Mouse (Mus musculus): ENCODE measurements around the gene Gm15737. TPM values are rescaled to one million over a fixed set of nuclear protein-coding genes. Genes with fewer than 3 reads are reported as not detected.

The Gm15737 gene
- polyA plus RNA-seq, 1 experiment from 2014 or later = 0.07 TPM

GRCm38 (mm10) chr6:92849208-92849607 is 19.9 kb upstream of the Gm15737 start:
- WGBS = 95% methylated on average over 9 of the region's 9 CpGs
- Histone ChIP-seq H3K27ac (replicated peaks) (no peak overlapping the region), H3K4me2 (replicated peaks) (no peak overlapping the region), H3K27me3 (no peaks in the 10 kb centered on the region), H3K4me1 (no peaks in the 10 kb centered on the region), H3K9me3 (replicated peaks) (no peaks in the 10 kb centered on the region), H3K36me3 (peaks cover 10% of the 10 kb centered on the region; the same call in 1 of the 2 replicates), H3K9ac (no peak overlapping the region), H3K4me3 (replicated peaks) (no peak overlapping the region)
- ATAC-seq (ENCODE audit: insufficient number of reproducible peaks, low FRiP score, low TSS enrichment, low read depth) = no peak

DNA sequence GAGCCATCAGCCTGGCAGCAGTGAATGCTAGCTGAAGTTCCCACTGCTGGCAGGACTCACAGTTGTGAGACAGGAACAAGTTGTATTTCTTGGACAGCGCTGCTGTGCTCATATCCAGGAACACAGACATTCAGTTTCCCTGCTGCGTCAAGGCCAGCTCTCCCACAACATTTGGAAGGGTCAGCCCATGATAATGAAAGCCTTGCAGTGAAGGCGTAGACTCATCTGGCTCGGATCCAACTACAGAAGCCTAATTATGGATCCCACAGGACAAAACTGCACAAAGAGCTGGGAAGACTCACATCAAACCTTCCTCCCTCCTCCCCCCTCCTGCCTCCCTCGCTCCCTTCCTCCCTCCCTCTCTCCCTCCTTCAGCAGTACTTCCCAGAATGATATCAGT is 18.9 kb upstream of the Gm15737 start:
- H3K4me2 ChIP-seq (replicated peaks) = no peak overlapping the region
- H3K9ac ChIP-seq = no peak overlapping the region
- H3K4me3 ChIP-seq (replicated peaks) = no peak overlapping the region
- peaks cover 10% of the 10 kb centered on the region; the same call in 1 of the 2 replicates for H3K36me3 ChIP-seq
- H3K27ac ChIP-seq (replicated peaks) = no peak overlapping the region
- H3K4me1 ChIP-seq = no peaks in the 10 kb centered on the region
- no peaks in the 10 kb centered on the region for H3K9me3 ChIP-seq (replicated peaks)
- peak; percentile 63 for ATAC-seq (ENCODE audit: insufficient number of reproducible peaks, low FRiP score, low TSS enrichment, low read depth)
- H3K27me3 ChIP-seq = no peaks in the 10 kb centered on the region
- WGBS = 36% methylated on average over 5 of the region's 5 CpGs

DNA sequence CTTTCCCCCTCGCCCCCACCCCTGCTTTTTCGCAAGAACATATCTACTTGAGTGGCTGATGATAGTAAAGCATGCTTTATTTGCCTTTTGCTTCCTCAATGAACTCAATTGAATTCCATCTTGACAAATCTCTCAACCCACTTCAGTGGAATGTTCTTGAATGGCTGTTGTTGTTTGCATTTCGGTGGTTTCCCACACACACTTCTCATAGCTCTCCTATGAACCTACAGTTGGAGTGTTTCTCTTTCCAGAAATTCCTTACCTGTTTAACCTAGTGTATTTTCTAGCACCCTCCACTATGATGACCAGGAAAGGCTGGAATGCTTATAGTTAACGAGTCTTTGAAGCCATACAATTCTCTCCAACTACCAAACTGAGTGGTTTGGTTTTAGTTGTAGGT is 14.3 kb upstream of the Gm15737 start:
- Histone ChIP-seq H3K4me3 (replicated peaks) (no peak overlapping the region), H3K36me3 (no peaks in the 10 kb centered on the region), H3K4me2 (replicated peaks) (no peak overlapping the region), H3K9ac (no peak overlapping the region), H3K9me3 (replicated peaks) (no peaks in the 10 kb centered on the region), H3K4me1 (no peaks in the 10 kb centered on the region), H3K27me3 (no peaks in the 10 kb centered on the region), H3K27ac (replicated peaks) (no peak overlapping the region)
- WGBS = 90% methylated on average over 4 of the region's 4 CpGs
- ATAC-seq (ENCODE audit: insufficient number of reproducible peaks, low FRiP score, low TSS enrichment, low read depth) = no peak

DNA sequence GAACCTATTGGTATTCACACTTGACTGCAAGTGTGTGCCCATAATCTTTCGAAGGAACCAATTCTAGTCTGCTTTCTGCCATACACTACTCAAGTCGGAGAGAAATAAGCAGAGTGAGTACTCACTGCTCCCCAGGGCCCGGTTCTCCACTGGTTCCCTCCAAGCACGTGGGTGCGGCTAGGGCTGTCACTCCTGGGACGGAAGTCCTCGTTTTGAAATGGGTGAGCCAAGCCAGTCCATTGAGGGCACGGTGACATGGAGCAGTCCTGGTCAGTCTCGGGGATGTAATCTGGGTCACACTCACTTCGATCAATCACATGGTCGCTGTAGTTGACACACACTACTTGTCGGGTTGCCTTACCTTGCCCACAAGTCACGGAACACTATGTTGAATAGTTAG is 11.4 kb upstream of the Gm15737 start:
- H3K9ac ChIP-seq = no peak overlapping the region
- no peak overlapping the region for H3K4me3 ChIP-seq (replicated peaks)
- H3K4me1 ChIP-seq = no peaks in the 10 kb centered on the region
- H3K36me3 ChIP-seq = no peaks in the 10 kb centered on the region
- WGBS = 90% methylated on average over 13 of the region's 13 CpGs
- no peaks in the 10 kb centered on the region for H3K9me3 ChIP-seq (replicated peaks)
- H3K4me2 ChIP-seq (replicated peaks) = no peak overlapping the region
- H3K27ac ChIP-seq (replicated peaks) = no peak overlapping the region
- H3K27me3 ChIP-seq = no peaks in the 10 kb centered on the region
- ATAC-seq (ENCODE audit: insufficient number of reproducible peaks, low FRiP score, low TSS enrichment, low read depth) = no peak

DNA sequence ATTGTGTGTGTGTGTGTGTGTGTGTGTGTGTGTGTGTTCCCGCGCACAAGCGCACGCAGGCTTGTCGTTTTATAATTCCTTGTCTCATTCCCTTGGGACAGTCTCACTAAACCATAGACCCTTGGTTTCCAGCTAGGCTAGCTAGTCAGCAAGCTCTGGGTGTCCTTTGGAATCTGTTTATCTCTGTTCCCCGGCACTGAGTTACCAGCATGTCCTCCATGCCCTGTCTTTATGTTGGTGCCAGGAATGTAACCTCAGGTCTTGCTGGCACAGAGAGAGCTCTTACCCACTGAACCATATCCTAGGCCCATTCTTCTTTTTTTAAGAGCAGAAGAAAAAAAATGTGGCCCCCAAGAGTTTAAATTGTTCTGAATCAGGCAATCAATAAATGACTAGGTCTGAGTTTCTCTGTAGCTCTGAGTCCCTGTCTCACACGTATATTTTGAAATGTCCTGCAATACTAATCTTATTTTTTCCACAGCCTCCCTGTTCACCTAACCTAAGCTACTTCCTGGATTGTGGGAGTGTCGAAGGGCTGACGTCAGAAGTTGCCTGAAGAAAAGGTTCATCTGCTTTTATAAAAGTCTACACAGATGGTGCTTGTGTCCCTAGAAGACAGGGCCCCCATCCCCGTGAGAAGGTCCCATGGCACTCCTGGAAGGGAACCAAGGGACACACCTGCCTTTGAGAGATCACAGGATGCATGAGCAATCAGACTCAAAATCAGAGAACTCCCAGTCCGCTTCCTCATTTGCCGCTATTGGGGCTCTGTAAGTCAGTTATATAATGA is 10.2 kb upstream of the Gm15737 start:
- Histone ChIP-seq H3K4me2 (replicated peaks) (no peak overlapping the region), H3K9me3 (replicated peaks) (no peaks in the 10 kb centered on the region), H3K27me3 (no peaks in the 10 kb centered on the region), H3K4me1 (no peaks in the 10 kb centered on the region), H3K27ac (replicated peaks) (no peak overlapping the region), H3K36me3 (no peaks in the 10 kb centered on the region), H3K9ac (no peak overlapping the region), H3K4me3 (replicated peaks) (no peak overlapping the region)
- ATAC-seq (ENCODE audit: insufficient number of reproducible peaks, low FRiP score, low TSS enrichment, low read depth) = no peak
- 84% methylated on average over 12 of the region's 12 CpGs for WGBS

DNA sequence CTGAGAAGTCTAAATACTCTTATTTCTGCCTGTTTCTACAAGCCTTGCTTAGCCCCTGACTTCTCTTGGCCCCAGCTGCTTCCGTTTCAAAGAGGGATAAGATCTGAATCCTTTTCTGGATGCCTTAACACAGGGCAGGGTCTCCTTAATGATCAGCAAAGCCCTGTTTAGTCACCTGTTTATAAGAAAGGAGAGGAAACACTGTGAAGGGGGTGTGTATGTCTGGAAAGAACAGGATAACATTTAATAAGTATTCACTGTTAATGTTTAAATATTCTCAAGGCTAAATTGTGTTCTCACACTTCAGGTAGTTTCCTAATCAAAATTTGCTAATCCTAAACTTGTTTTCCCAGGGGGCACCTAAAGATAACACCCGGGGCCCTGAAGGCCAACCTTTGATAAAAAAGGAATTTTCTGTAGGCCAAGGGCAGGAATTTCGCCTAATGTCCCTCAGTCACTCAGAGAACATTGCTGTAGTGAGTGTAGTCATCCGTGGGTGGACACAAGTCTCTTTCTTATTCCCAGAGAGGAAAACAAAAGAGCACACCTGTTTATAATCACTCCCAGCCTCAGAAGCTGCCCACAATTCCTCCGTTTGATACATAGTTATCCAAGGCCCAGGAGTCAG is 8.8 kb upstream of the Gm15737 start:
- no peaks in the 10 kb centered on the region for H3K27me3 ChIP-seq
- H3K36me3 ChIP-seq = no peaks in the 10 kb centered on the region
- no peak overlapping the region for H3K27ac ChIP-seq (replicated peaks)
- H3K9ac ChIP-seq = no peak overlapping the region
- H3K4me3 ChIP-seq (replicated peaks) = no peak overlapping the region
- ATAC-seq (ENCODE audit: insufficient number of reproducible peaks, low FRiP score, low TSS enrichment, low read depth) = no peak
- H3K9me3 ChIP-seq (replicated peaks) = no peaks in the 10 kb centered on the region
- H3K4me2 ChIP-seq (replicated peaks) = no peak overlapping the region
- 49% methylated on average over 5 of the region's 5 CpGs for WGBS
- no peaks in the 10 kb centered on the region for H3K4me1 ChIP-seq

GRCm38 (mm10) chr6:92862599-92862998 is 6.6 kb upstream of the Gm15737 start:
- ATAC-seq (ENCODE audit: insufficient number of reproducible peaks, low FRiP score, low TSS enrichment, low read depth) = no peak
- Histone ChIP-seq H3K4me3 (replicated peaks) (no peak overlapping the region), H3K27me3 (no peaks in the 10 kb centered on the region), H3K4me2 (replicated peaks) (no peak overlapping the region), H3K9ac (no peak overlapping the region), H3K36me3 (no peaks in the 10 kb centered on the region), H3K27ac (replicated peaks) (no peak overlapping the region), H3K9me3 (replicated peaks) (no peaks in the 10 kb centered on the region), H3K4me1 (no peaks in the 10 kb centered on the region)
- 72% methylated on average over 9 of the region's 9 CpGs for WGBS

DNA sequence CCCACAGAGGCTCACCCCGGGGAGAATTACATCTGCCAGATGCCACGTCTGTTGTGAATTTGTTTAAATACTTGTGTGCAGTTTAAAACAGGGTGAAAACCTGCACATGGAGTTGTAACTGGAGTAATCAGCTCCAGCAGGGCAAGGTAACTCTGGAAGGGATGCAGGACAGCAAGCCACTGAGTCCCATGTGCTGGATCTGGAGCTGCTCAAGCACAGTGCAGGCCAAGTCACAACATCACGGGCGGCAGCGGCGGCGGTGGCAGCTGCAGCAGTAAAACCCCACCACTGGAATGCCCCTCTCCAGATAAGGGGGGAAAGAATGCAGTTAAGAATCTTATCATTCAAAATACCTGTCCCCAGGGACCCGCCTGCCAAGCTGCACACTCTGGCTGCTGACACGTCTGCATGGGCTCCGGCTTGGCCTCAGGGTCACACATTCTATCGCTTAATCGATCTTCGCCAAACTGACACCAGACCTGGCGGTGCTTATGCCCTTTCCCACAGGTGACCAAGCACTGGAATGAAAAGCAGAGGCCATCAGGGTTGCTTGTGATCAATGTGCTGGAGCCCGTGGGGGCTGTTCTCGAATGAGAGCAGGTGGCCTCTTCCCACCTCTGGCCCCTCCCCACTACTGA is 544 bp downstream of the Gm15737 start:
- Histone ChIP-seq H3K27ac (replicated peaks) (peak overlapping the region; percentile 60), H3K9ac (no peak overlapping the region)

DNA sequence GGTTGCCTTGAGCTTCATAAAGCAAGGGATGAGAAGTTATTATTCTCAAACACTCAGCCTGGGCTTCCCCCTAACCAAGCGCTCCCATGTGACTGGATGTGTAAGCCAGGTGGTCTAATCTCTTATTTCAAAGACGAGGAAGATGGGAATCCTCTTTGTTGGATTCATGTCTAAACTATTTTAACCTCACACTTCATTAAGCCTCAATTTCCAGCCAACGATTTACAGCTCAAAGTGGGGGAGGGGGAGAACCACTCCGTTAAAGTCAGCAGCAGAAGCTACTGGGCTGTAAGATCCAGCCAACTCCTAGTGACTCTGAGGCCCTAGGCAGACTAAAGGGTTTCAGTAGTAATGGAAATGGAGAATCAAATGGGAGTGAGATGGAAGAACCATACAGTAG is 2.7 kb downstream of the Gm15737 start:
- Histone ChIP-seq H3K9ac (no peak overlapping the region), H3K9me3 (replicated peaks) (no peaks in the 10 kb centered on the region), H3K36me3 (peaks cover 3% of the 10 kb centered on the region; the same call in 1 of the 2 replicates), H3K4me2 (replicated peaks) (no peak overlapping the region), H3K4me1 (peaks cover 13% of the 10 kb centered on the region), H3K27ac (replicated peaks) (no peak overlapping the region), H3K4me3 (replicated peaks) (no peak overlapping the region), H3K27me3 (no peaks in the 10 kb centered on the region)
- WGBS = 61% methylated on average over 4 of the region's 4 CpGs
- no peak for ATAC-seq (ENCODE audit: insufficient number of reproducible peaks, low FRiP score, low TSS enrichment, low read depth)

More for the DNA sequence above, 544 bp downstream of the Gm15737 start:
- no peaks in the 10 kb centered on the region for H3K27me3 ChIP-seq
- H3K36me3 ChIP-seq = peaks cover 3% of the 10 kb centered on the region; the same call in 1 of the 2 replicates
- H3K4me3 ChIP-seq (replicated peaks) = no peak overlapping the region
- 29% methylated on average over 16 of the region's 16 CpGs for WGBS
- peaks cover 13% of the 10 kb centered on the region for H3K4me1 ChIP-seq
- no peaks in the 10 kb centered on the region for H3K9me3 ChIP-seq (replicated peaks)
- H3K4me2 ChIP-seq (replicated peaks) = 0 out of 2 replicates have a peak overlapping the region, but pooled peaks have one; percentile 1
- ATAC-seq (ENCODE audit: insufficient number of reproducible peaks, low FRiP score, low TSS enrichment, low read depth) = no peak; the same call in 1 of the 2 replicates

DNA sequence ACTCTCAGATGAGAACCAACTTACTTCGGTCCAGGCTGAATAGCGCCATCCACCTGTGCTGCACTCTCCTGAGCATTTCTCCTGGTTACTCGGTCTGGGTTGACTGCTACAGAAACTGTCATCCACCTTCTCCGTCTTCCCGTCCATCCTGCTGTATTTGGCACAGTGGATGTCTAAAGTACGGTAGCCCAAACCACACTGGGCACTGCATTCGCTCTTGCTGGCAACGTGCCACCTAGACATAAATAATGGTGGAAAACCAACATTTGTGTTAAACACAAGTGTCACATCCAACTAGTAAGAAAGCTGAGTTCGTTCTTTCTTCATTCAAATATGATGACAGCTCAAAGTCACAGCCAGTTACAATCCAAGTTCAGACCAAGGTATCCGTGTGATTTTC is 3.6 kb downstream of the Gm15737 start:
- Histone ChIP-seq H3K27me3 (no peaks in the 10 kb centered on the region), H3K4me2 (replicated peaks) (no peak overlapping the region), H3K36me3 (peaks cover 10% of the 10 kb centered on the region; the same call in 1 of the 2 replicates), H3K9me3 (replicated peaks) (no peaks in the 10 kb centered on the region), H3K9ac (no peak overlapping the region), H3K4me3 (replicated peaks) (no peak overlapping the region), H3K4me1 (peaks cover 13% of the 10 kb centered on the region), H3K27ac (replicated peaks) (no peak overlapping the region)
- WGBS = 72% methylated on average over 10 of the region's 10 CpGs
- ATAC-seq (ENCODE audit: insufficient number of reproducible peaks, low FRiP score, low TSS enrichment, low read depth) = no peak

GRCm38 (mm10) chr6:92874854-92875253 is 5.7 kb downstream of the Gm15737 start:
- H3K4me2 ChIP-seq (replicated peaks) = no peak overlapping the region
- no peak overlapping the region for H3K9ac ChIP-seq
- H3K27ac ChIP-seq (replicated peaks) = no peak overlapping the region
- no peak for ATAC-seq (ENCODE audit: insufficient number of reproducible peaks, low FRiP score, low TSS enrichment, low read depth)
- H3K36me3 ChIP-seq = peaks cover 10% of the 10 kb centered on the region; the same call in 1 of the 2 replicates
- no peaks in the 10 kb centered on the region for H3K9me3 ChIP-seq (replicated peaks)
- H3K4me3 ChIP-seq (replicated peaks) = no peak overlapping the region
- H3K4me1 ChIP-seq = peaks cover 7% of the 10 kb centered on the region
- H3K27me3 ChIP-seq = no peaks in the 10 kb centered on the region
- 60% methylated on average over 5 of the region's 5 CpGs for WGBS

Data from embryonic facial prominence, embryonic 15.5 days (tissue).